Mouse (Mus musculus) urinary bladder, postnatal 14 days (tissue): Measurements from ENCODE around the gene Dtx2.
"Not testable (repeated sequence)": the region's sequence is repeated elsewhere in the genome, so short reads cannot be mapped to it uniquely, and the experiment has no call there.

Source experiments
- DNase-seq: peaks from one replicate; pipeline ENCODE4 v3.0.0; 2021; ENCODE audit warnings: low spot score

Dtx2 gene

DNA sequence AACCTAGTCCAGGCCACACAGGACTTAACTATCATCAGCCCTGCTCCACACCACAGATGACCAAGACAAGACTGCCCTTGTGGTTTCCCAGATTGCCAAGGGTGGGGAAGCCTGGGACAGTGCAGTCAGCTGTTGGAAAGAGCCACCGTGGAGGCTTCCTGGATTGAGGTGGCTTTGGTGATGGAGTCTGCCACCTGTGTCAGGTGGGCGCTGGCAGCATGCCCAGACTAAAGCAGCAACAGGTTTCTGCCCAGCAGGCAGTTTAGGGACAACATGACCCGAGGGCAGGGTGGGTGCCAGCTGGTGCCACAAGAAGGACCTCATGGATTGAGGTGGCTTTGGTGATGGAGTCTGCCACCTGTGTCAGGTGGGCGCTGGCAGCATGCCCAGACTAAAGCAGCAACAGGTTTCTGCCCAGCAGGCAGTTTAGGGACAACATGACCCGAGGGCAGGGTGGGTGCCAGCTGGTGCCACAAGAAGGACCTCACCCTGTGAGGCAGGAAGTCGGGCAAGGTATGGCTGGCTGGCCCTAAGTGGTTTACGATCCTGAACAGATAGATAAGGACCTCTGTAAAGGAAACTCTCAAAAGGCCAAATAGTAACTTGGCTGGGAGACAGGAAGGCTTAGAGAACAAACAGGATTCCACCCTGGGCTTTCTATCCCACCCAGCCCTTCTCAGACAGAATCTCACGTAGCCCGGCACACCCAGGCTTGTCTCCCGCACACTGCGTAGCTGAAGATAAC lies 72.0 kb downstream of the Dtx2 start:
- not testable (repeated sequence) for DNase-seq

DNA sequence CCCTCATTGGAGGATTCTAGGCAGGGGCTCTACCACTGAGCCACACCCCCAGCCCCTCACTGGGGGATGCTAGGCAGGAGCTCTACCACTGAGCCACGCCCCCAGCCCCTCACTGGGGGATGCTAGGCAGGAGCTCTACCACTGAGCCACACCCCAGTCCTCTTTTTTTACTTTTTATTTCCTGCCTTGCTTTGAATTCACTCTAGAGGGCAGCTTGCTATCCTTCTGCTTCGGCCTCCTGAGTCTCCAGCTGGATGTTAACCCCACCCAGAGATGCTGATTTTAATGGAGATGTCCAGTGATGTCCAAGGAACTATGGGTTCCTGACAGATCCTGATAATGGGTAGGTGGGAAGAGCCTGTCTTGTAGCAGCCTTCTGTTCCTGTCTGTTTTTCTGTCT lies 74.8 kb downstream of the Dtx2 start:
- DNase-seq: no peak

DNA sequence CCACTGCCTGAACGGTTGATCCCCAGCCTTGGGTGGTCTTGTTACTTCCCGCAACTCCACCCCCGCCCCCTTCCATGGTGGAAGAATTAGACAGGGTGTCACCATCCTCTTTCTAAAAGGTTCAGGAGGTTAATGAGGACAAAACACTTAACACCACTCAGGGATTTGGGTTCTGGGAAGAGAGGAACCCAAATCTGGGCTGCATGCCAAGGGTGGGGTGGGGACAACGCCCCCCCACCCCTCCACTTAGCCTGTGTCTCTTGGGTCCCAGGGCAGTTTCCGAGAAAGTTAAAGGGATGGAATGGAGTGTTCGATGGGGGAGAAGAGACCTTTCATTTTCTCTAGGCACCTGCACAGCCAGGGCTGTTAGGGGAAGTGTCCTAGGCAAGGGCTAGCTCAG lies 78.5 kb downstream of the Dtx2 start:
- DNase-seq: no peak

DNA sequence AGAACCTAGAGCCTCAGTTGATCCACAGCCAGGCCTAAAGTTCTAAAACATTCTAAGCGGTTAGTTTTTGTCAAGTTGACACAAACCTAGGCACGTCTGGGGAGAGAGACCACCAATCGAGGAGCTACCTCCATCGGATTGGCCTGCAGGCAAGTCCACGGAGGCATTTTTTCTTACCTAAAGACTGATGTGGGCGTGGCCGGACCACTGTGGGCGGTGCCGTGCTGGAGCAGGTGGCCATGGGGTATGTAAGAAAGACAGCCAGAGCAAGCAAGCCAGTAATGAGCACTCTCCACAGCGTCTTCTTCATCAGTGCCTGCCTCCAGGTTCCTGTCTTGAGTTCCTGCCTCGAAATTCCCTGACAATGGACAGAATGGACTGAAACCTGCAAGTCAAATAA lies 78.9 kb downstream of the Dtx2 start:
- no peak for DNase-seq

DNA sequence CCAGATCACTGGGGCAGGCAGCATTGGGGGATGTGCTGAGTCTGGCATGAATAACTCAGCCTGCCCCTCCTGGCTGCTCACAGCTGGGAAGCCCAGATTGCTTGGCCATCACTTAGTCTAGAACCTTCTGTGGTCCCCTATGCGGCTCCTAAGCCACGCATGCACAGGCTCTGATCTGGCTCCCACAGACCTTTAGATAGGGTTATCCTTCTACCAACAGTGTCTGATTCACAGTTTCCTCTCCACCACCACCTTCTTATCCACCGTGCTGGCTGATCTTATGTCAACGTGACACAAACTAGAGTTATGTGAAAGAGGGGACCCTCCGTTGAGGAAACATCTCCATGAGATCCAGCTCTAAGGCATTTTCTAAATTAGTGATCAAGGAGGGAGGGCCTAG lies 80.5 kb downstream of the Dtx2 start:
- DNase-seq: no peak

DNA sequence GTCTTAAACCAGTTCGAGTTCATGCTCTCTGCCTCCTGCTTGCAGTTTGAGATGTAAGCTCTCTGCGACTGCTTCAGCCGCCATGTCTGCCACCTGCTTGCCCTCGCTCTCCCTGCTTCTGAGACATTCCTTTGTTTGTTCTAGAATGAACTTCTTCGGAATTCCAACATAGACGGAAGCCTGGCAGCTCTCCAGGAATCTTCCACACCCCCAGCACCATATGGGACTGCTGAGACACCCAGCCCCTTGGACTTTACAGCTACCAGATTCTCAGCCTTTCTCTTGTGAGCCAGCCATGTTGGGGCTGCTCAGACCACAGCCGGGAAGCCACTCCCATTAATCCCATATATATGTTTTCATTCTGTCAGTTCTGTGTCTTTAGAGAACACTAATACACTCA lies 81.7 kb downstream of the Dtx2 start:
- no peak for DNase-seq

DNA sequence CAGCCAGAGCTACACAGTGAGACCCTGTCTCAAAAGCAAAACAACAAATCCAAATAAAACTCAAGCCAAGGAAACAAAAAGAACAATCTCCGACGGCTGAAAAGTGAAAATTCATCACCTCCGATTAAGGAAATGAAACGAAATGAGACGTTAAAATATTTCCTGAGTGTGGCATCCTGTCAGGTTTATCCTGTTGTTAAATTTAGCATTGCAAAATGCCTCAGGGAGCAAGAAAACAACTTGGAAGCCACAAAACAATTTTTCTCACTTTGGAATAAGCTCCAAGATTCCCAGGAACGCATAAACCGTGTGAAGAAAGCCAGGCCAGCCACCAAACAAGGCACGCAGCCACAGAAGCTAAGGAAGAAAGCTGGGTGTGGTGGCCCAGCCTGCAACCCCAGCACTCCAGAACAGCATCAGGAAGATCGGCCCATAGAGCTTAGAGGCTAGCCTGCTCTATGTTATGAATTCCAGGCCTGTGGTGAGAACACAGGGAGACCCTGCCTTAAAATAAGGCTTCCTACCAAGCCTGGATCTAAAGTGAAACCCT lies 82.5 kb downstream of the Dtx2 start:
- no peak for DNase-seq

DNA sequence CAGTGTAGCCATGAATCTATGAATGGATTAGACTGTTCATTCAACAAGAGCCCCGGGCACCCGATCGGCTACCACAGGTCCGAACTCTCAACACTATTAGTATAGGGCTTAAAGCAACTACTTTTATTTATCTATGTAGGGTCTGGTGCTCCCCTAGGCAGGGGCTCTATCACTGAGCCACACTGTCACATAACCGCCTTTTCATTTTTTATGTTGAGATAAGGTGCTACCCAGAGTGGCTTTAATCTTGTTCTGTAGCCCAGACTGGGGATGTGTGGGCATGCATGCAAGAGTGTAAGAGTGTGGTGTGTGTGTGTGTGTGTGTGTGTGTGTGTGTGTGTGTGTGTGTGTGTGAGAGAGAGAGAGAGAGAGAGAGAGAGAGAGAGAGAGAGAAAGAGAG lies 83.5 kb downstream of the Dtx2 start:
- no peak for DNase-seq

DNA sequence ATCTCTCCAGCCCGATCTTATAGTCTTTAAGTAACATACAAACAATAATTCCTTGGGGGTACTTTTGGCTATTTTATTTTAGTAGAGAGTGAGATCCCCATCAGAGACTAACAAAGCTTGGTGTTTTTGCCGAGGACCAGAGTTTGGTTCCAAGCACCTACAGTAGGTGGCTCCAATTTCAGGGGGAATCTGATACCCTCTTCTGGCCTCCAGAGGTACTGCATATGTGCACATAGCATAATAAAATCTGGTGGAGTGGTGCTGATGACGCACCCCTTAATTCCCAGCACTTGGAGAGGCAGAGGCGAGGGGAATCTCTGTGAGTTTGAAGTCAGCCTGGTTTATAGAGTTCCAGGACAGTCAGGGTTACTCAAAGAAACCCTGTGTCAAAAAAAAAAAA lies 87.7 kb downstream of the Dtx2 start:
- no peak for DNase-seq
